Mouse (Mus musculus) embryonic fibroblast, embryonic 13.5 days (primary cell): ENCODE measurements around the gene Galnt15. TPM values are rescaled to one million over a fixed set of nuclear protein-coding genes. Genes with fewer than 3 reads are reported as not detected.

Source experiments
- H3K27ac ChIP-seq: 2 replicates; pipeline ENCODE4 v1.5.1; 2012; ENCODE audit warnings: low read length, control low read depth, inconsistent platforms; ENCODE audit not compliant: insufficient read depth
- H3K4me1 ChIP-seq: 2 replicates; pipeline ENCODE4 v1.6.1; 2011; ENCODE audit warnings: low read length; ENCODE audit not compliant: control insufficient read depth, insufficient read depth
- H3K4me3 ChIP-seq: 2 replicates; pipeline ENCODE4 v1.5.1; 2011; ENCODE audit warnings: mild to moderate bottlenecking, control low read depth, low read length; ENCODE audit not compliant: insufficient read depth
- CTCF ChIP-seq: IDR thresholded peaks from 2 replicates; pipeline ENCODE4 v1.5.1; 2011; ENCODE audit warnings: mild to moderate bottlenecking, control low read depth, low read length, moderate library complexity, borderline replicate concordance; ENCODE audit not compliant: insufficient read depth
- POLR2A ChIP-seq: IDR thresholded peaks from 2 replicates; pipeline ENCODE4 v1.6.1; 2011; ENCODE audit warnings: low read depth, mild to moderate bottlenecking, control low read depth, low read length, moderate library complexity
- polyA plus RNA-seq: library from polyadenylated mRNA; stranded (reverse); fragments of >200 nt; gene quantifications from 2 replicates; pipeline ENCODE4 v1.2.4, GENCODE M21; 2011; ENCODE audit warnings: low read depth; ENCODE audit not compliant: missing spikeins, insufficient read length

The Galnt15 gene
- polyA plus RNA-seq, 1 experiment: not detected

- Histone ChIP-seq H3K4me1 (no peaks in the 10 kb centered on the region), H3K27ac (no peak overlapping the region), H3K4me3 (no peak overlapping the region)
- TF ChIP-seq CTCF (no peak), POLR2A (no peak)
Observed at GRCm38 (mm10) chr14:32097691-32098090, 68.9 kb downstream of the Galnt15 start.

GRCm38 (mm10) chr14:32098951-32099350 lies 70.2 kb downstream of the Galnt15 start:
- H3K4me1 ChIP-seq: no peaks in the 10 kb centered on the region
- no peak overlapping the region for H3K4me3 ChIP-seq
- TF ChIP-seq POLR2A (no peak), CTCF (no peak)
- no peak overlapping the region for H3K27ac ChIP-seq

- Histone ChIP-seq H3K4me3 (no peak overlapping the region), H3K4me1 (no peaks in the 10 kb centered on the region), H3K27ac (no peak overlapping the region)
- no peak for TF ChIP-seq CTCF
- TF ChIP-seq POLR2A: no peak
Observed at GRCm38 (mm10) chr14:32103556-32103955, 74.8 kb downstream of the Galnt15 start.

- no peak overlapping the region for H3K4me3 ChIP-seq
- H3K4me1 ChIP-seq: no peaks in the 10 kb centered on the region
- TF ChIP-seq POLR2A: no peak
- TF ChIP-seq CTCF: no peak
- no peak overlapping the region for H3K27ac ChIP-seq
Observed at GRCm38 (mm10) chr14:32105663-32106062, 76.9 kb downstream of the Galnt15 start.

- Histone ChIP-seq H3K27ac (no peak overlapping the region), H3K4me1 (no peaks in the 10 kb centered on the region), H3K4me3 (no peak overlapping the region)
- TF ChIP-seq POLR2A (no peak), CTCF (no peak)
Observed at GRCm38 (mm10) chr14:32106911-32107310, 78.1 kb downstream of the Galnt15 start.

Other genes with a start within 250 kb of the Galnt15 start
- gene Ankrd28, start 198.3 kb upstream of the Galnt15 start, polyA plus RNA-seq: 56.1 and 57.5 TPM in 2 replicates
- 13.7 and 16.3 TPM in 2 replicates for gene Oxnad1, start 56.4 kb downstream of the Galnt15 start, polyA plus RNA-seq
- gene Dph3, start 56.7 kb downstream of the Galnt15 start, polyA plus RNA-seq: 52.0 and 58.6 TPM in 2 replicates
- not detected in 2 replicates for gene Msmb, start 113.0 kb downstream of the Galnt15 start, polyA plus RNA-seq
- 84.1 and 85.6 TPM in 2 replicates for gene Ncoa4, start 130.9 kb downstream of the Galnt15 start, polyA plus RNA-seq
- 80.3 and 103 TPM in 2 replicates for gene Timm23, start 172.9 kb downstream of the Galnt15 start, polyA plus RNA-seq
- 51.8 and 64.2 TPM in 2 replicates for gene Parg, start 173.0 kb downstream of the Galnt15 start, polyA plus RNA-seq